Mouse (Mus musculus) cerebellum, postnatal 36 days (tissue): Measurements from ENCODE around the gene Opn4.

Experiments used
- DNase-seq, 2 experiments: peaks; one replicate each; pipeline ENCODE4 v3.0.0; 2021 to 2022; ENCODE audit warnings: mixed read lengths in 2 of 2

Opn4 gene

DNA sequence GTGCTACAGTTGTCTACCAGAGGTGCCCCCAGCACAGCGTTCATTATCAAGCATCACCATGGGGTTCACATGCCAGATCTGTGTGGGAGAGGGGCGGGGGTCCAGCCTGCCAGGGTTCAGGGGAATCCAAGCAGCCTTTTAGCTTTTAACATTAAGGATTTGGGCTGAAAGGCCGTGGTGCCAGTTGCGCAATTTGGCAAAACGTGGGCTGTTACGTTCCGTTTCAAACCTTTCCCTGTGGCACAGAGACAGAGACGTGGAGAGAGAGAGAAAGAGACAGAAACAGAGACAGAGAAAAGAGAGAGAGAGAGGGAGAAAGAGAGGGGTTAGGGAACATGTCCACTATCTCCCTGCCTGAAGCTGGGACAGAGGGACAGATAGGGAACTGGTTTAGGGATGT lies 38.3 kb downstream of the Opn4 start:
- DNase-seq: no peak

DNA sequence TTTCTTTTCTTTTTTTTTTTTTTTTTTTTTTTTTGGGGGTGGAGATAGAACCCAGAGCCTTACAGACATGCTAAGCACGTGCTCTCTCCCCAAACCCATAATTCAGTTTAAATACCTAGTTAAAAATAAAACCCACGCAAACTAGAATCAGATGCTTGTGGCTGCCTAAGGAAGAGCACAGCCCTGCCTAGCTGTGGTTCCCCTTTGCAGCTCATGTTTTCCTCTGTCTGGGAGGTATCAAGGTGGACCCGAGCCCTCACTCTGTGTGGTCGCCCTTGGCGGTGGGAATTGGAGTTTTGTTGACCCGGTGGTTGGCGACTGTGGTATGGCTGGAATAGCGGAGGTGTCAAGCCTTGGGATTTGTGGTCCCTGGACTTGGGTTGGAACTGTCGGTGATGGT lies 41.0 kb downstream of the Opn4 start:
- no peak for DNase-seq

DNA sequence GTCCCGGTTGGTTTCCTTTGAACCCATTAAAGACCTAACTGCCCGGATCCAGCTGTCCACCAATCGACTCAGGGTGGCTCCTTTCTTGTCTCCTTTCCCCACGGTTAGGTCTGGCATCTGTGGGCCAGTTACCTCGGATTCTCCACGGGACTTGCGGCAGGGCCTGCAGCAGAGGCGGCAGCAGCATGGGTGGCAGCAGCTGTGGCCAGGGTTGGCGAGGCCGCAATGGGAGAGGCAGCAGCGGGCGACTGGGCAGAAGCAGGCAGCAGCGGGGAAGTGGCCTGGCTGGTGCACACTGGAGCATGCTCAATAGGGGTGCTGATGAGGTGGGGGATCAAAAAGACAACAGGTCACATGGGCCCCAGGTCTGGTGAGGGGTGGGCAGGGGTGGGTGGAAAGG lies 44.7 kb downstream of the Opn4 start:
- DNase-seq: no peak

DNA sequence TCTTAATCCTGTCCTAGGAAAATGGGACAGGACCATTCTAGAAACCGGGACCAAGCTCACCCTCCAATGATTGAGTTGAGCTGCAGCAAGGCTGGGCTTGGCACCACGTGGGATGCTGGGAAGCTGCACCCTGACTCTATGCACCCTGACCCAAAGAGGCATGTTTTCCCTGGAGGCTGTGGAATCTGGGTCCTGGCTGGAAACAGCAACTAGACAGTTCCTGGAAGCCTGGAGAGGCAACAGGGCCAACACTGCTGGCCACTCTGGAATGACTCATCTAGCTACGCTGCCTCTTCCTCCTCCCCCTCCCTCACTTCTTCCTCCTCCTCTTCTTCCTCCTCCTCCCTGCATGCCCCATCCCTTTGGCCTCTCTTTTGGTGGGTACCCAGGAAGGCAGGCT lies 45.9 kb downstream of the Opn4 start:
- no peak for DNase-seq

DNA sequence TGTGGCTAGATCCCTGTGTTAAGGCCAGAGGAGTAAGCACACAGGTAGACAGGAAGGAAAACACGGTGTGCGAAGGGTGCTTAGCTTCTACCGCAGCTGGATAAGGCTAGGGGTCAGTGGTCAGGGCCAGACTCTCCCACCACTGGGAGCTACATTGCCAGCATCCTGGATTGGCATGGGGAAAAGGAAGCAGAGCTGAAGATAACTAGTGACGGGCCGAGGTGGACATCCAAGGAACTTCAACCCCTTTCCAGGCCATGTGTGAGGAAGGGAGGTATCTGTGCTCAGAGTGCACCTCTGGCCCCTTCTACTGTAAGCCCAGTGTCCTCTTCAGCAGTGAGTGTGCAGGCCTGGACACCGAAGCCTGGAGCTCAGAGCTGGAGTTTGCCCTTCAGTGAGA lies 46.5 kb downstream of the Opn4 start:
- DNase-seq: no peak

DNA sequence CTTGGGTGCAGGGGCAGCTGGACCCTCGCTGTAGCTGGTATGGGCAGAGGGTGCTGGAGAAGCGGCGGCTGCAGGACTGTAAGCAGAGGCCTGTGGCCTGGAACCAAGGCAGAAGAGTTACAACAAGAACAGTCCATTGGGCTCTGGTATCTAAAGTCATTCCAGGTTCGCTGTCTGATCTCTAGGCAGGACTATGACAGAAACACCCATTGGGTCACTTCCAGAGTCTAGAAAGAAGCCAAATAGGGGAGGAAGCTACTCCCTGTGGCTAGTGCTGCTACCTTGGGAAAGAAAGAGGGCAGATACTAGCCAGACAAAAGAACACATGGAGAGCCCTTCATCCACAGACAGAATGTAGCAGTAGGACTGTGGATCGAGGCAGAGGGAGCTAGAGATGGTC lies 47.7 kb downstream of the Opn4 start:
- DNase-seq: no peak

DNA sequence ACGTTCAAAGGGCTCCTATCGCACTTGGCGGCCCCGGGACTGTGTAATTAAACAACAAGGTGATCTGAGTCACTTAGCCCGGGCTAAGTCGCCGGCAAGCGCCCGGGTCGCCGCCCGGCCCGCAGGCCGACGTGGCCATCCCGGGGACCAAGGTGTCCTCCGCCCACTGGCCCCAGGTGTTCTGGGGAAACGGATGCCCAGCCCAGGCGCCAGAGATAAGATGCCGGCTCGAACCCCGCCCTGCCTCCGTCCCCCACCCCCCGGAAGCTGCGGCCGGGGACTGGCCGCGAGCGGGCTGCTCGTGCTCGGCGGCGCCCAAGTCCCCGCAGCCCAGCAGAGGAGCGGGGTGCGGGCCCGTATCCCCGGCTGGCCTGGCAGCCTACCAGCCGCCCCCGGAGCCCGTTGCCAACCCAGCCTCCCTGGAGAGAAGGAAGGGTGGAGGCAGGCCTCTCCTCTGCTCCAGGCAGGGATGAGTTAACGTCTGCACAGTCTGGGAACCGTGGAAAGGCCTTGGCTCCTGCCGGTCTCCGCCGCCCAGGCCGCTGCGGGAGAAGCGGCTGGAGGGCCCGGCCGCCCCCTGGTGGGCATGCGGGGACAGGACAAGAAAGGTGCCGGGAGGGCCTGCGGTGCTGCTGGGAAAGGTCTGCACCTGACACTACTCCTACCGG lies 50.8 kb downstream of the Opn4 start:
- DNase-seq: peak; percentile 84 to 89

DNA sequence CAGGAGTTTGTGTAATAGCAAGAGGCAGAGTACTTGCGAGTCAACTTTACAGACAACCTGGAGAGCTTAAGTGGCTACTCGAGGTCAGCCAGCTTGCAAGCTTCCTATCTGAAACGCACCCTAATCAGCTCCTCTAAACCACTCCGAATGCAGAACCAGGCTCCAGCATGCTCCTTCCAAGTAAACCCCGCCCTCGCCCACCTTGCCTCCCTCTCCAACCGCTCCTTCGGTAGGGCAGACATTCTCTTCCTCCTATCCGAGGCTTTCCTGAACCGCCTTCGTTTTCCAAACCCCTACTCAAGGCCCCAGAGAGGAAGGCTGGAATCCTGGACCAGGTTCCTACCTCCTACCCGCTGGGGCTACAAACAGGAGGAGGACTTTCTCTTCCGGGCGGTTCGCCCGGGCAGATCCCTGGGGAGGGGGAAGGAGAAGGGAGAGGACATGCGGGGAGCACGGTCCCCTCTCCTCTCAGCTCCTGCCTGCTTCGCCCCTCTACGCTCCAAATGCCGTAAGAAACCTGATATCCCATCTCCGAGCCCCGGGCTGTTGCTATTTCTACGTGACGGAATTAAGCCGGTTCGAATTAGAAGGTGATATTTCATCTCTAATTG lies 51.4 kb downstream of the Opn4 start:
- peak; percentile 51 to 57 for DNase-seq

DNA sequence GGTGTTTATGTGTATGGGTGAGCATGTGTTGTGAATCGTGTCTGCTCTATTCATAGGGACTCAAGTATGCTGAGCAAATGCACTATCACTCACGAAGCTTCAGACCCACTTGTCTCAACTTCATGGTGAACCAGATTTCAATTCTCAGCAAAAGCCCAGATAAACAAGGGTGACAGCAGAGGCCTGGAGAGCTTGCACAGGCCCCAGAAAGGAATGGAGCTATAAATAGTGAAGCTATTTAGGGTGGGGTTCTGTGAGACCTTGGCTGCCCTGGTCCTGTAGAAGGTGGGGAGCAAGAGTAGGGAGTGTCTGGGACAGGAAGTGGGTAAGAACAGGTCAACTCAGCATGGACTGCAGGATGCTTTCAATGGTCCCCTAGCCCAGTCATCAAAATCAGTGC lies 55.4 kb downstream of the Opn4 start:
- DNase-seq: no peak

DNA sequence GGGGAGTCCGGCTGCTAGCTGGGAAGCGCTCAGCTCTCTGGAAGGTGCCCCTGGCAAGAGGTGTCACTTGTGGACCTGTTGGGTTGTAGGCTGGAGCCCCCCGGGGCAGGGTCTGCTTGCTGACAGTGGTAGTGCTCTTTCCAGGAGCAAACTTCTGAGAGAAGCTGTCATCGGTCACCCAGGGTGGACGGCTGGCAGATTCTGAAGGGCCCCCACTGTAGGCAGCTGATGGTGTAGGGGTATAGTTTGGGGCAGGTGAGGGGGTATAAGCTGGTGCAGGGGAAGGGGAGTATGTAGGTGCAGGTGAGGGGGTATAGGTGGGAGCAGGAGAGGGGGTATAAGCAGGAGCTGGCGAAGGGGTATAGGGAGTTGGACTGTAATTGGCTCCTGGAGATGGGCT lies 55.9 kb downstream of the Opn4 start:
- no peak for DNase-seq

DNA sequence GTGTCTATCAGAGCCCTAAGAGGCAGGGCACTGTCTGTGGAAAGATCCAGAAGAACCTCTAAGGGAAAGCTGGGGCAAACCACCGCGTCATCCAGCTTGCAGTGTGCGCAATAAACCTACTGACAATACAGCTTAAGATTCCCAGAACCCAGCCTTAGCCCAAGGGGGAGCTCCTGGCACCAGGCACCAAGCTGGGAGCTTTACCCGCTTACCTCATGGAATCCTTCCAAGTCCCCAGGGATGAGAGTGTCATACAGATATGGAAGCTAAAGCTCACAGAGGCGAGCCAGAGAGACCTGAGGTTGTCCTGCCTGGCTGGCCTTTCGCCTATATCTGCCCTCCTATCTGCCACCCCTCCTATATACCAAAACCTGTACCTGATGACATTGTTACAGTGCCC lies 56.3 kb downstream of the Opn4 start:
- DNase-seq: no peak

DNA sequence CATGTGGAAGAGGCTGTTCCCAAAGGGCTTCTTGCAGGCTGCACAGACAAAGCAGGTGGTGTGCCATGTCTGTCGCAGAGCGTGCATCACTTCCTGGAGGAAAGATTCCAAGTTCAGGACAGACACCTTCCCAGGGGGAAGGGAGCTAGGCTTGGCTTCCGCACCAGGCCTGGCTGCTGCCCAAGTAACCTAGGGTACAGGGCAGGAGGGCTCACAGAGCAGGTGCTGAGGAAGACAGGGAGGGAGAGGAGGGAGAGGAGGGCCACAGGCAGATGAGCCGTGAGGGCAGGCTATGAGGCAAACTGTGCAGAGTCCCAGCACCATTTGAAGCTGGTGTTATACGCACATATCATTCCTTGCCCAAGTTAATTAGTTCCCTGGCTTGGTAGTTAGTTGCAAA lies 58.0 kb downstream of the Opn4 start:
- DNase-seq: no peak

DNA sequence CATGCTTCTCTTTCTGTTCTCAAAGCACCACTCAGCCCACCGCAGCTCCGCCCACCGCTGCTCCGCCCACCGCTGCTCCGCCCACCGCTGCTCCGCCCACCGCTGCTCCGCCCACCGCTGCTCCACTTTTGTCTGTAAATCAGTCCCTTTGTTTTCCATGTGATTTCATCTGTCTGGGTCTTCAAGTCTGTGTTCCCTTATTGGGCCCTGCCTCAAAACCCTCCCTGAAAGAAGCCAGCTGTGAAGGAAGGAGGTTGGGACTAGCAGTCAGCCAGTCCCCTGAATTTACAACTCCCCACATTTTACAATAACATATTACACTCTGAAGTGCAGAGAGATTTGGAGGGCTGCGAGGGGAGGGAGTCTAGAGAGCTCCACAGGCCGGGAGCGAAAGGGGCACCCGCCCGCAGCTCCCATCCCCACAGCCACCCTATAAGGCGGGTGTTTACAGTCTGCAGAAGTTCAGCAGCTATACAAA lies 59.2 kb downstream of the Opn4 start:
- DNase-seq: no peak
